Mouse (Mus musculus) 416B (cell line): ENCODE data around the gene Vkorc1.

Experiments used
- DNase-seq: peaks from one replicate; pipeline ENCODE4 v3.0.0; 2011; ENCODE audit warnings: low read depth

The Vkorc1 gene

DNA sequence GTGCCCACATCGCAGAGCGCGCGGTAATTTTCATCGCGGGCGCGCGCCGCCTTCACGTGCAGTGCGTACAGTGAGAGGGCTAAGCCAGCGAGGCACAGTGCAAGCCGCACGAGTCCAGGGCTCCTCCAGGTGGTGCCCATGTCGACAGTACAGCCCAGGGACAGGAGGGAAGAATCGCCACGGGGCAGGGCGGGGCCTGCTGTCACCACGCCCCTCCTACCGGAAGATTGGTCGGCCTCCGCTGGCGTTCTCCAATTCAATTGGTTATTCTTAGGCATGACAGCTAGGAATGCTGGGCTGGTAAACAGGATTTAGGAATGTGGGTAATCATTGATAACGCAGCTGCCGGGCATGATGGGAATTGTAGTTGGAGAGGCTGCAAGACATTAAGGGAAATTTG, at the start of gene Vkorc1, which contains the start of gene Gm21974:
Gene Vkorc1 (minus strand): TSS at position 176 of the 400 bp plus-strand sequence.
Gene Gm21974 (minus strand): TSS at position 13 of the 400 bp plus-strand sequence.
- DNase-seq = peak; percentile 97

DNA sequence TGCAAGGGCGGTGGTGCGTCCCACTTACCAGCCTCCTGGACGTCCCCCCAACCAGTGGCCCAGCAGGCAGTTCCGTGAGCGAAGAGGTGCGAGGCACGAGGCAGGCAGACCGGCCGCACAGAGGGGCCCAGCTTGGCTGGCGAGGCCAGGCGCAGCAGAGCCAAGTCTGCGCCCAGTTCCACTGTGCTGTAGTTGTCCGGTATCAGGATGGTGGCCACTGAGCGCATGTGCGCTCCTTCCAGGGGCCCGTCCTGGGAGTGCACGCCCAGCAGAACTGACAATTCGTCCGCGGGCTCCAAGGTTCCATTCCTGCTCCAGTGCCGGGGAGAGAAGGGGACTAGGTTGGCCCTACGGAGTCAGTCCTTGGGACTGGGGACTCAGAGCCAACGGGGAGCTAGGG, 49.2 kb upstream of the Vkorc1 start:
- no peak for DNase-seq

DNA sequence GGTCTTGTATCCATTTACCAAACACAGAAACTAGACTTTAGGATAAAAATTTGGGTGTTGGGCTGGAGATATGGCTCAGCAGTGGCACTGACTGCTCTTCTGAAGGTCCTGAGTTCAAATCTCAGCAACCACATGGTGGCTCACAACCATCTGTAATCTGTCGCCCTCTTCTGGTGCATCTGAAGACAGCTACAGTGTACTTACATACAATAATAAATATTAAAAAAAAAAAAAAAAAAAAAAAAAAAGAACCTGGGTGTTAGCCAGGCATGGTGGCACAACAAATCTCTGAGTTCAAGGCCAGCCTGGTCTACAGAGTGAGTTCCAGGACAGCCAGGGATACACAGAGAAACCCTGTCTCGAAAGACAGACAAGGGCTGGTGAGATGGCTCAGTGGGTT, 46.7 kb upstream of the Vkorc1 start:
- peak; percentile 65 for DNase-seq

DNA sequence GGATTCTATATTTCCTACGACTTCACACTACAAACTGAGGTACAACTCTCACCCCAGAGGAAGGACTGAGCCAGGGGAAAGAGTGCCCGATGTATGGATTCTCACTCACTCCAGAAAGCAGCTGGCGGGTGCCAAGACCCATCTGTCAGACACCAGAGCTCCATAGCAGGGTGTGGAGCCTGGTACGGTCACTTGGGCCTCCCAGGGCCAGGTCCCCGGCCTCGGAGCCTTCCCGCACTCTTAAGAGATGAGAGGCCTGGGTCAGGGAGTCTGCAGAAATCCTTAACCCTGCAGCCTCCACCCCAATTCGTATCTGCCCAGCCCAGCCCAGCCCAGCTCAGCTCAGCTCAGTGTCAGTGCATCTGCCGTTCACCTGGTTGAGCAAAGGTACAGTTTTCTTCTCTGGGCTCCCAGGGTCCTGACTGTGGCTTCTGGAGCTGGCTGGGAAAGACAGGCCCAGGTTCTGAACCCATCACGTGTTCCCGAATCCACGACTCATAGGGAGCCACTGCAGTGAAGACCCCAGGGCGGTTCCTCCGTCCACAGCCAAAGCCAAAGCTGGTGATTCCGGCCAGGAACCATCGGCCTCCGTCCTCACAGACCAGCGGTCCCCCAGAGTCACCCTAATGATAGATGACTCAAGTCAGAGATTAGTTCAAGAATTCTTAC, 40.9 kb upstream of the Vkorc1 start:
- DNase-seq = no peak

DNA sequence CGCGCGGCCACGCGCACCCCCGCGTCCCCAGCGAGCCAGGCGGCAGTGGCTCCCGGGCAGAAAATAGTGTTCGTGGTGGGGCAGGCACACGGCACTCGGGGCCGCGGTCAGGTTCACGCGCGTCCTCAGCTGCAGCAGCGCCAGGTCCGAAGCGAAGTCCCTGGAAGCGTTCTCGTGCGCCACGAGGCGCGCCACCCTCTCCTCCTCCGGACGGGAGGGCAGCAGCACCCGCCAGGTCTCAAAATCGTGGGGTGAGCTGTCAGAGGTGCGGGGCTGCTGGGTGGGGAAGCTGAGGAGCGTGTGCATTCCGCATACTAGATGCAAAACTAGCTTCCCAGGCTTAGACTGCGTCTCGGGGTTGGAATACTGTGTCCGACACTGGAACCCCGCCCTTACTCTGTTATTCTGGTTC, 40.3 kb upstream of the Vkorc1 start:
- no peak for DNase-seq

DNA sequence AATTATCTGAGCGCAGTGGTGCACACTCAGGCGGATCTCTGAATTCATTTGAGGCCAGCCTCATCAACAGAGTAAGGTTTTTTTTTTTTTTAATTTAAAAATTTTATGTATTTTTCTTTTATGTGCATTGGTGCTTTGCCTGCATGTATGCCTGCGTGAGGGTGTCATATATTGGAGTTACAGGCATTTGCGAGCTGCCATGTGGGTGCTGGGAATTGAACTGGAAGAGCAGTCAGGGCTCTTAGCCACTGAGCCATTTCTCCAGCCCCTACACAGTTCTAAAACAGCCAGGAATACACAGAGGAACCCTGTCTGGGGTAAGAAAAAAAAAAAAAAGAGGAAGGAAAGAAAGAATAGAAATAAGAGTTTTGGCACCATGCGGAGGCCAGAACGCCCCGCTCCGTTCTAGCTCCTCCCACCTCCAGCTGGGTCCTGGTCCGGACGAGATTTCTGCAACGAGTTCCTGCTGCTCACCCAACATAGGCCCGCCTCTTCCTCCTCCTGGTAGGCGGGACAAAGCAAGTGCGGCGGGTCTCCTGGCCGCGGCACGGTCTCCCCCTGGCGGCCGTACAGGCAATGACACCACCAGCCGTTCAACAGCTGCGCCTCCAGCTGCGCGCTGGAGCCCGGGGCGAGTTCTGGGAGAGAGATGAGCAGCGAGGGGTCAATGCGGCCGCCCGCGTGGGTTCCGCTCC, 39.8 kb upstream of the Vkorc1 start:
- DNase-seq = peak; percentile 97

DNA sequence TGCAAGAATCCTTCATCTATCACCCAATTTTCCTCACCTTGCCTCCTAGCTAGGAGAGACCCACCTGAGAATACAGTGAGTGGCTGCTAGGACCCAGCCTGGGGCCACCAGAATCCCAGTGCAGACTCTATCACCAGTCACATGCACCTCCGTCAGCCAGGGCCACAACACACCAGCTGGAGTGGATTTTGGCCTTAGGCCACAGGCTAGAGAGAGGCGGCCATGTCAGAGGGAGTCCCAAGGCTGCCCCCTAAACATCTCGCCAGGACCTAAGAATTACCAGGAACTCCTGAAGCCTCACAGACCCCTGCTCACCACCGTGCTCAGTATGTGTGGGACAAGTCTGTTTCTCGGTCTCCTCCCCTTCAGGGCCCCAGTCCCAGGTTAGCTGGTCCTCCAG, 38.7 kb upstream of the Vkorc1 start:
- no peak for DNase-seq

DNA sequence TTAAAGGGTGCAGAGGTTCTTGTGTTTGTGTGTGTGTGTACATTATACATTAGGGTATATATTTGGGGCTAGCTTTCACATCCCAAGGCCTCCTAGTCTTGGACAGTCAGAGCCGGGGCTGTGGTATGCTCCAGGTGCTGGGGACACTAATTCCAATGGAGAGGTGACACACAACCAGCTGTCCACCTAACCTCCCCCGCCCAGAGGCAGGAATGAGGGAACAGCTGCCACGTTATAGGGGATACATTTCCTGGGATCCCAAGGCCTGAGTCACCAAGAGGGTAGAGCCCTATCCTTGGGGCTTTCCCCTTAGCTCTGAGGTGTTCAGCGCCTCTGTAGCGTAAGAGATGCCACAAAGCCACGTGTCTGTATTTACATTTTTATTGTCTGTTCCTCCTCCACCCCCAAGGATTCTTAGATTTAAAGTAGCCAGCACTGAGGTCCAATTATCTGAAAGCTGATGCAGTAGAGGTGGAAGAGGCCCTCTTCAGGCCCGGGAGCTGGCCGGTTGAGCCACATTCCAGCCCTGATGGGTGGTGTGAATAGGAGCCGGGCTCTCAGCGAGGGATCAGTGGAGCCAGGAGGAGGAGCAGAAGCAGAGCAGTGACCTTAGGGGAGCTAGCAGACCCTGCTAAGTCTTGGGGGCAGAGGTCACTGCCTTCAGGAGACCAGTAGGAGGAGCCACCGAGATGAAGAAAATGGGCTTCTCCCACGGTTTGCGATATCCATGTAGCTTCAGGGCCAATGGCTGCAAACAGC, 37.0 kb upstream of the Vkorc1 start:
- no peak for DNase-seq

DNA sequence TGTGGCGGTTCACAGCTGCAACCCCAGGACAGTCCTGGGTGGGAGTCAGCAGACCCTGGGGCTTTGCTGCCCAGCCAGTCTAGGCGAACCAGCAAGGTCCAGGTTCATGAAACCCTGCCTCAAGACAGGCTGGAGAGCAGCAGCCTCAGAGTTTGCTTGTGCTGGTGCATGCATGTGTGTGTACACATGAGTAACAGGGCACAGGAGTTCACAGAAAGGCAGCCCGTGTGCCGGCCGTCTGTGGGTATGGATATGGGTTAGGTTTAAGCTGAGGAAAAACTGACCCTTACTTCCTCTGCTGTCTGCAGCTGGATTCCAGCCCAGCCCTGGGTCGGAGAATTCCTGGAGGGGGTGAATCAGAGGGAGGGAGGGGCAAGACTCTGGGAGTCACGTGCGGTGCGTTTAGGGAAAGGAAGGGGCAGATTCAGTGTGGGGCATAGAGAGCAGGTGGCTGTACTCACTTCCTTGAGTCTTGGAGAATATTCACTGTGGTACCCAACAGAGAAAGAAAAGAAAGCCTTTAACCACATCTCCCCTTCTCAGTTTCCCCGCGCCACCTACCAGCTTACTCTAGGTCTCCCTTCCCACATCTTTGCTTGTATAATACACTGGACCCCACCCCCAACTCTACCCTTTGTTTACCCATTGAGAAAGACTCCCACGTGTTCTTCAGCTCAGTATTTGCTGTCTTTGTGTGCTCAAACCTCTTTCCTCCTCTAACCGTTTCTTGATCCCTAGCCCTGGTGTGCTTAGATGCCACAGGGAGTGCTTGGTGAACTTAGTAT, 36.1 kb upstream of the Vkorc1 start:
- DNase-seq = peak; percentile 63

DNA sequence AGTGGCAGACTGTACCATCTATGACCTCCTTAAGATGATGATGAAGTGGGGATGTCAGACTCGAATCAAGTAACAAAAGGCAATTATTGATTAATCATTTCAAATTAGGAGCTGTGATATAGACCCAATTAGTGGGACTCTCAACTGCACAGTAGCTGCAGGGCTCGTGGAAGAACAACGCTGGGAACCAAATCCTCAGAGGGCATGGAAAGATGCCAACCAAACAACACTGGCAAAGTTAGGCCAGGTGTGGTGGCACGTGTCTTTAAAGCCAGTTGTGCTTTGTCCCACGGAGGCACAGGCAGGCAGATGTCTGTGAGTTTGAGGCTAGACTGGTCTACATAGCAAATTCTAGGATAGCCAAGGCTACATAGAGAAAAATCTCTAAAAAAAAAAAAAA, 35.2 kb upstream of the Vkorc1 start:
- no peak for DNase-seq

DNA sequence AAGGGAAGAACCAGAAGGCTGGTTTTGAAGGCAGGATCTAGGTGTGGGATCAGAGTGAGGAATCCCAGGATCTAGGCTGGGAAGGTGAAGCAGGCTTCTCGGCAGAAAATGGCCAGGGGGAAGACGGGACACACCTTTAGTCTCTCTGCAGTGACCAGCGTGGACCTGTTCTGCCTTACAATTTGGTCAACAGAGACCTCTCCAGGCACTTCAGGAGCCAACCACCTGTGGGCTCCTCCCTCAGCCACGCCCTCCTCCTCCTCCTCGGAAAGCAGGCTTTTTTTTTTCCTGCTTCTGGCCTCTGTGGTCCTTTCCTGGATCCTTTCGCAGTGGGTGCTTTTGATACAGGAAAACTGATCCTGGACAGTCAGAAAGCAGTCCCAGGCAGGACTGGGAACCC, 34.5 kb upstream of the Vkorc1 start, which contains the start of gene Prss8:
Gene Prss8 (minus strand): TSS at position 182 of the 400 bp plus-strand sequence.
- DNase-seq = no peak

DNA sequence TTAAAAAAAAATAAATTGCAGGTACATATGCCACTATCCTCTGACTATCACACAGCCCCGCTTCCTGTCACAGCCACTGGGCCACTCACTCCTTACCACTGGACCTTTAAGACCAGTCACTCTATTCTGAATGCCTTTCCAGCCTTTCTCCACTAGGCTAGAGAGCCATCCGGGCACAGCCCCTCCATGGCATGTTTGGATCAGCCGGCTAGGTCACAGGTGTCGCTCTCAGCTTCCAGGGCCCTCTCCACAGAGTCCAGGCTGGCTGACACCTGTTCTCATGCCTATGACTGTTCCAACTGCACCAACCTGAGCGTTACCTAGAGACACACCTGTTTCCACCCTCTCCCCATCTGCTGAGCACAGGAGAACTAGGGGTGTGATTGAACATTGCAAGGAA, 33.2 kb upstream of the Vkorc1 start:
- DNase-seq = no peak

DNA sequence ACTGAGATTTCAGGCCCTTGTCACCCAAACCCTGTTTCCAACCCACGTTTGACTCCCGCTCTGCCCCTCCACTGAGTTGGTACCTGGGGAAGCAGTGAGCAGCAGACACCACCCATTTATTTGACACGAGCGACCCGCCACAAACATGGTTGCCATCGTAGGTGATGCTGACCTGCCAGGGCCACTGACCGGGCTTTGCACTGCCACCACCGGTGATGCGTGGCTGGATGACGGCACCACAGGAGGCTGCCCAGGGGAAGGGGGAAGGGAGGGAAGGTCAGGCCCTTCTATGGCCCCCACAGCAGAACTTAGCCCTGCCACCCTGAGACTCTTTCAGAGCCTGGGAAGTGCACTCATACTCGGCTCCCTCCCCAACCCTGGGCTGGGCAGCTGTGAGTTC, 32.3 kb upstream of the Vkorc1 start:
- no peak for DNase-seq

DNA sequence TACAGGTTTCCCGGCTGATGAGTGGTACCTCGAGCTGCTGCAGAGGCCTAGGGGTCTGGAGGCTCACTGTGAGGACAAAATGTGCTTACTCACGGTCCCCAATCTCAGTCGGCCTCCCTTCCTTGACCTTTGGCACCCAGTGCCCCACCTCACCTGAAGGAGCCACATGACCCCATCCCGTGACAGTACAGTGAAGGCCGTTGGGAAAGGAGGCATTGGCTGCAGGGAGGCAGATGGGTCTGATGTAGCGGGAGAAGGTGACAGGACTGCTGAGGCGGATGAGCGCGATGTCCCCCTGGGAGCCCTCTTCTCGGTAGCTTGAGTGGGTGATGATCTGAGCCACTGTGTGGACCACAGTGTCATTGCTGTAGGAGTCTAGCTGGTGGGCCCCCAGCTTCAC, 31.4 kb upstream of the Vkorc1 start:
- DNase-seq = no peak

DNA sequence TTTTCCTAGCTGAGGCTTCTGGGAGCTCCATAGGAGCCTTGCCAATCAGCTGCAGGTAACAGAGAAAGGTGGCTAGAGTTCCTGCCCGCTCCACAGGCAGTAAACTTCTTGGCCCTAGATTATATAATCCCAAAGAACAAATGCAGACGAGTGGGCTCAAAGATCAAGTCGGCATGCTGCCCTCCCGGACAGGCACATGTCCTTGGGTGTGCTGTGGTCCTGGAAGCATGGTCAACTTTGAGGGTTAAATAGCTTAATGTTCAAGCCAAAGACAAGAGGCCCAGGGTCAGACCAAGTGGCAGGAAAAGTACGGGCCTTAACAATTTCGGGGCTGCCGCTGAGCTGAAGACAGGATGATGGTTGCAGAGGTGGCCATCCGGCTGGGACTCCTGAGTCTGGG, 30.6 kb upstream of the Vkorc1 start:
- no peak for DNase-seq

DNA sequence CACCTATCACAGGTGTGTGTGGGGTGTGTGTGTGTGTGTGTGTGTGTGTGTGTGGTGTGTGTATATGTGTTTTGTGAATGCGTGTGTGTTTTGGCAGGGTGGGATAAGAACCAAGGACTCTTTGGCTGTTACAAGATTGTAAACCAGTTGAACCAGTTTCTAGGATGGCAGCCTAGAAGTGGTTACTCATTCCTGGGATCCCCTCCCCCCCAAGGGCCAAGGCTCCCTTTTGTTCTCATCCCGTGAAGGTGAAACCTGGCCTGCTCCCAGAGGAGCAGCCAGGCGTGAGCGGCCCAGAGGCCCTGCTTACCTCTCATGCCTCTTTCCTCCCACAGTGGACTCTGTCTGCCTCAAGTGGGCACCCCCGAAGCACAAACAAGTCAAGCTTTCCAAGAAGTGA, 29.8 kb upstream of the Vkorc1 start:
- DNase-seq = no peak

DNA sequence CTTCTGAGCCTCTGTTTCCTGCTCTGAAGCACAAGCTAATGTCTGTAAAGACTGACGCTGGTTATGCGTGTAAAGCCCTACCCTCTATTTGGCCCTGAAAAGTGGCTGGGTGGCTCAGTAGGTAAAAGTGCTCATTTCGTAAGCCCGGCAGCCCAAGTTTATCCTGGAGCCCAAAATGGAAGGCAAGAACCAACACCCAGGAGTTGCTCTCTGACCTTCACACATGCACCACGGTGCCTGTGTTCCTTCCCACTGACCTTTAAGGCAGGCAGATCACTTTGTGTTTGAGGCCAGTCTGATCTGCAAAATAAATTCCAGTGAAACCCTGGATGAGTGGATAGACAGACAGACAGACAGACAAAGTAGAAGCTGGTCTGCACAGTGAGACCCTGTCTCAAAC, 28.3 kb upstream of the Vkorc1 start:
- no peak for DNase-seq

DNA sequence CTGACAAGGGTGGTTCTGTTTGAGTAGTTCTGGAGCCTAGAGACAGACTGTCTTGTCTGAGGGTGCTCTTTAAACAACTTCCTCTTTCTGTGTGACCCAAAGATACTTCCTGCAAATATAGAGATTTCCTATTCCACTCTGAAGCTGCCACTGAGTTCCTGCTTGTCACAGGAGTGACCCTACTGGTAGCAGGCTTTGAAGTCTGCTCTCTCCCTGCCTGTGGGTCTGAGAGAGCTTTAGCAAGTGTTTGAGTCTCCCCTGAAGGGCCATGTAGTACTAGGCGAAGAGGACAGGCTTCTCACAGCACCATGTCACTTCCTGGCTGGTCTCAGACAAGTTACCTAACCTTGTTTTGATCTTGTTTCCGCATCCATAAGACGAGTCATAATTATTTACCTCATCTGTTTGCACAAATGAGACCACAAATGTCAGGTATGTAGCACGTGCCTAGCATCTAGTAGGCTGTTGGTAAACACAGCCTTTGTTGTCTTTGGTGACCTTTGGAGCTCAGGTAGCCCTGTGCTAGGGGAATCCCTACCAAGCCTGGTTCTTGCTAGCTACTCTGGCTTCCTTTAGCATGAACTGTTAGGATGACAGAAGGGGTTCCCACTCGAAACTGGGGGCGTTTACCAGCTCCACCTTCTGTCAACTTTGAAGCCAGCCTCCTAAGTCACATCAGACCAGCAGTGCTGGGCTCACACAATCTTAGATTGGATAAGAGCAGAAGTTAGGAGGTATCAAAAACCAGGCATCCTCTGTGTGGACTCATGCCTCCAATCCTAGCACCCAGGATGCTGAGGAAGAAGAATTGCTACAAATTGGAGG, 27.2 kb upstream of the Vkorc1 start:
- DNase-seq = peak; percentile 70

DNA sequence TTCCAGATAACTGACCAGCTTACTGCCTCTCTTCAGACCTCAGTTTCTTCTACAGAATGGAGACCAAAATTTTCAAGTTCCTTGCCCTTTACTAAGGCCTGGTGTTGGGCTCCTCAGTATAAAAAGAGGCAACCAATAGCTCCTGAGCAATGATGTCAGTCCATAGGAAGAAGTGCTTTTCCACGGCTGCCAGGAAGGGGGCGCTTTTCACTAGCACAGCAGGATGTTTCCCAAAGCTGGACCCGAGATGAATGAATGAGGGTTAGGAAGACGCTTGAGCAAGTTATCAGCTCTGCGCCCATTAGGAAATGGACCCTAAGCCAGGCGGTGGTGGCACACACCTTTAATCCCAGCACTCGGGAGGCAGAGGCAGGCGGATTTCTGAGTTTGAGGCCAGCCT, 26.1 kb upstream of the Vkorc1 start:
- peak; percentile 62 for DNase-seq

DNA sequence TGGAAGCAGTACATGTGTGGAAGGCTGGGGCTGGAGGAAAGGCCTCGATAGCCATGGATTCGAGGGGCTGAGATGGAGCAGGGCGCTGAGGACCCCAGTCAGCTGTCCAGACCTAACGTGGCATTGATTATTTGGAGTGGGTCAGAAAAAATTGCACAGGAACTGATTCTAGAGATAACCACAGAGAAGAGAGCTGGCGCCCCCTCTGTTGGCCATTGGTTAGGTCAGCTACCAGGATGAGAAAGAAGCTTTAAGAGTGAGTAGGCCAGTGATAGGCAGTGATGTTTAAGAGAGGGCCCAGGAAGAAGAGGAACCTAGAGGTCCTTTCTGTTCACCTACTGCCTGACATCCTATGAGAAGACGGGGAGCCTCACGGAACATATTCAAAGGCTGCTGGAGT, 23.9 kb upstream of the Vkorc1 start:
- DNase-seq = peak; percentile 58

DNA sequence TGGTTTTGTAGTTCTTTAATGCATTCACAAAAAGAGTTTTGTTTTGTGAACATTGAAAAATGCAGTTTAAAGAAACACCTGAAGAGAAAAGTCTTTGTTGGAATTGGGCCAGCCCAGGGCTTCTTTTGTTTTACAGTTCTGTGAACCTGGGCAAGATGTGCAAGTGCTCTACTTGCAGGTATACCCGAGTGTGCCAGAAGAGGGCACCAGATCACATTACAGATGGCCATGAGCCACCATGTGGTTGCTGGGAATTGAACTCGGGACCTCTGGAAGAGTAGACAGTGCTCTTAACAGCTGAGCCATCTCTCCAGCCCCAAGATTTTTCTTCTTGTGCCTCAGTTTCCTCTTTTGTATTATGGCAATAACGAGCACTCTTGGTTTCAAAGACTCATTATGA, 22.8 kb upstream of the Vkorc1 start:
- DNase-seq = peak; percentile 81
